Mouse (Mus musculus) limb, embryonic 12.5 days (tissue): ENCODE measurements around the gene Evi5l. TPM values are rescaled to one million over a fixed set of nuclear protein-coding genes. Genes with fewer than 3 reads are reported as not detected.
A peak's percentile ranks its signal among the peaks of the same experiment; 100 is the strongest.

ENCODE experiments used
- ATAC-seq: fragments of 200-750 bp; cut with Nextera tagmentation; 2 replicates; pipeline ENCODE4 v1.8.0; 2017; ENCODE audit warnings: low read depth, moderate TSS enrichment; ENCODE audit not compliant: insufficient number of reproducible peaks, insufficient read depth, low FRiP score, low TSS enrichment
- H3K27ac ChIP-seq: fragments of 300-500 bp; sonication (generic); 2 replicates; pipeline ENCODE4 v1.5.1; 2016; ENCODE audit warnings: mild to moderate bottlenecking, moderate library complexity
- H3K27me3 ChIP-seq: fragments of 300-500 bp; sonication (generic); 2 replicates; pipeline ENCODE4 v1.6.1; 2016; ENCODE audit warnings: mild to moderate bottlenecking, moderate library complexity
- H3K36me3 ChIP-seq: fragments of 300-500 bp; sonication (generic); 2 replicates; pipeline ENCODE4 v1.6.1; 2016; ENCODE audit warnings: mild to moderate bottlenecking, moderate library complexity
- H3K4me1 ChIP-seq: fragments of 300-500 bp; sonication (generic); replicated peaks from 2 replicates; pipeline ENCODE4 v1.6.1; 2016
- H3K4me2 ChIP-seq: fragments of 300-500 bp; sonication (generic); 2 replicates; pipeline ENCODE4 v1.6.1; 2016; ENCODE audit warnings: mild to moderate bottlenecking, moderate library complexity
- H3K4me3 ChIP-seq: fragments of 300-500 bp; sonication (generic); replicated peaks from 2 replicates; pipeline ENCODE4 v1.5.1; 2016; ENCODE audit warnings: mild to moderate bottlenecking
- H3K9ac ChIP-seq: fragments of 300-500 bp; sonication (generic); replicated peaks from 2 replicates; pipeline ENCODE4 v1.6.1; 2016; ENCODE audit warnings: mild to moderate bottlenecking, moderate library complexity
- H3K9me3 ChIP-seq: fragments of 300-500 bp; sonication (generic); 2 replicates; pipeline ENCODE4 v1.6.1; 2016; ENCODE audit warnings: mild to moderate bottlenecking, moderate library complexity
- WGBS: fragments of 180-500 bp; shearing (Covaris S2); methylation state at CpG from one replicate; pipeline ENCODE4 v1.1.7; 2016; 5-methylcytosine and 5-hydroxymethylcytosine counted together
- polyA plus RNA-seq: library from polyadenylated mRNA; unstranded; fragments of >200 nt; fragmentation: Nextera tagmentation; extraction: Ambion mirVana; gene quantifications from 2 replicates; pipeline ENCODE4 v1.2.1, GENCODE M21; 2016

The Evi5l gene
- polyA plus RNA-seq, 1 experiment from 2014 or later = 29.4 TPM

DNA sequence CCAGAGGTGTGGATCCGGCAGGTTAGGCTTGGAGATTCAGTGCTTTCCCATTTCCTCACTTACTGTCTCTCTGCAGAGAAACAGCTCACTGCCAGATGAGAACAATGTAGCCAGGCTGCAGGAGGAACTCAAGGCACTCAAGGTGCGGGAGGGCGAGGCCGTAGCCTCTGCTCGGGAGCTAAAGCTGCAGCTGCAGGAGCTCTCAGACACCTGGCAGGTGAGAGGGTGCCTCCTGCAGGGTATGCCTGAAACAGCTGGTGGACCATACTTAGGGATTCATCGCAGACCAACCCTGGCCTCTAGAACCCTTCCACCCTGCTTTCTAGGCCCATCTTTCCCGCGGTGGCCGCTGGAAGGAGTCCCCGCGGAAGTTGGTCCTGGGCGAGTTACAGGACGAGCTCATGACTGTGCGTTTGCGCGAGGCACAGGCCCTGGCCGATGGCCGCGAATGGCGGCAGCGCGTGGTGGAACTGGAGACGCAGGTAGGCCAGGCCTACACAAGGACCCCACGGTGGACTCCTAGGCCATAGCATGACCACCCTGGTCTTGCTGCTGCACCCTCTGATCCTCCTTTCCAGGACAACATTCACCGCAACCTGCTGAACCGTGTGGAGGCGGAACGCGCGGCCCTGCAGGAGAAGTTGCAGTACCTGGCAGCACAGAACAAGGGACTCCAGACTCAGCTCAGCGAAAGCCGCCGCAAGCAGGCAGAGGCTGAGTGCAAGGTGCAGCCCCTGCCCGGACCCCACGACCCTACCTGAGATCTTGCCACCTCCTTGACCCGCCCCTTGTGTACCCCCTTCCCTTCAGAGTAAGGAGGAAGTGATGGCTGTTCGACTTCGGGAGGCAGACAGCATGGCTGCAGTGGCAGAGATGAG is 39.1 kb downstream of the Evi5l start:
- peaks cover 59% of the 10 kb centered on the region for H3K27me3 ChIP-seq
- 8% methylated on average over 38 of the region's 38 CpGs for WGBS
- ATAC-seq = peak; percentile 7; the same call in 1 of the 2 replicates
- peaks cover 12% of the 10 kb centered on the region for H3K4me1 ChIP-seq
- peaks cover 18% of the 10 kb centered on the region; the same call in 1 of the 2 replicates for H3K36me3 ChIP-seq
- no peak overlapping the region for H3K27ac ChIP-seq
- H3K9ac ChIP-seq = peak overlapping the region; percentile 47; the same call in 1 of the 2 replicates
- H3K9me3 ChIP-seq = 0 out of 2 replicates have a peak, but pooled peaks cover 5% of the 10 kb centered on the region
- H3K4me3 ChIP-seq = peak overlapping the region; percentile 22
- peak overlapping the region; percentile 34 for H3K4me2 ChIP-seq

DNA sequence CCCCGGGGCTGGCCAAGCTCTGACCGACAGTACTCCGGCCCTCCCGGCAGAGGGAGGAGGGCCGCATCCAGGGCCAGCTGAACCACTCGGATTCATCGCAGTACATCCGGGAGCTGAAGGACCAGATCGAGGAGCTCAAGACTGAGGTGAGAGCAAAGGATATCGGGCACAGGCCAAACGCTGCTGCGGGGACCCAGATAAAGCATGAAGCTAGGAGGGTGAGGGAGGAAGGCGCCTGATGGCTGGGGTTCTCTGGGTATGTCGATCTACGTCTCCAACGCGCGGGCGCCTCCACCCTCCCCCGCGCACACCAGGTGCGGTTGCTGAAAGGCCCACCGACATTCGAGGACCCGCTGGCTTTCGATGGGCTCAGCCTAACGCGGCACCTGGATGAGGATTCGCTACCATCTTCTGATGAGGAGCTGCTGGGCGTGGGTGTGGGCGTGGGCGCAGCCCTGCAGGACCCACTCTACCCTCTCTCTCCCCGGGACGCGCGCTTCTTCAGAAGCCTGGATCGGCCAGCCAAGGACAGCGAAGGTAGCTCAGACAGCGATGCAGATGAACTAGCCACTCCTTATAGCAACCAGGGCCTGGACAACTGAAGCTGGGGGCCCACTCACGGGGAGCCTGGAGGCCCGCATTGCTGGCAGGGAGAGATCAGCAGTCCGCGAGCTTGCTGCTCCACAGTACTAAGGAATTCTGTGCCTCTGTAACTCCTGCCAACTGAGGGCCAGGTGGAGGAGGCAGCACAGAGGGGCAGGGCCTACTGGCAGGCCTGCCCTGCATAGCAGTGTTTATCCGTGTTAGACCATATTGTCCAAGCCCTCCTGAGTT is 40.0 kb downstream of the Evi5l start:
- peak overlapping the region; percentile 47; the same call in 1 of the 2 replicates for H3K9ac ChIP-seq
- peaks cover 12% of the 10 kb centered on the region for H3K4me1 ChIP-seq
- peak overlapping the region; percentile 22 for H3K4me3 ChIP-seq
- H3K4me2 ChIP-seq = peak overlapping the region; percentile 34
- 0 out of 2 replicates have a peak, but pooled peaks cover 5% of the 10 kb centered on the region for H3K9me3 ChIP-seq
- H3K27me3 ChIP-seq = peaks cover 64% of the 10 kb centered on the region
- WGBS = 8% methylated on average over 44 of the region's 44 CpGs
- ATAC-seq = peak; percentile 21; the same call in 1 of the 2 replicates
- H3K36me3 ChIP-seq = peaks cover 18% of the 10 kb centered on the region; the same call in 1 of the 2 replicates
- H3K27ac ChIP-seq = no peak overlapping the region

DNA sequence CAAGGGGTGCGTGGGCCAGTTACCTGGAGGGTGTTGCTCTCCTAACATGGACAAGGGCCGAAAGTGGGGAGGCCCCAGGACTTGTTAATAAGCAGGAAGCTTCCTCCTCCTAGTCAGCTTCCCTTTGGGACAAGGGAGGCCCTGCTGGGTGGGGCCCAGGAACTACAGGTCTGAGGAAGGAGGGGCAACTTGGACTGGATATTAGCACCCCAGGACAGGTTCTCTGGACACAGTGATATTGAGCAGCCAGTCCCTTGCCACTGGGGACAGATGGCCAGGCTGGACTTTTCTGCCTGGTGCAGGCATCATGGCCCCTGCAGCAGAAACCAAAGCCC is 40.6 kb downstream of the Evi5l start:
- no peak overlapping the region for H3K4me2 ChIP-seq
- no peak overlapping the region for H3K4me3 ChIP-seq
- ATAC-seq = no peak
- 0 out of 2 replicates have a peak, but pooled peaks cover 5% of the 10 kb centered on the region for H3K9me3 ChIP-seq
- WGBS = 41% methylated on average over 2 of the region's 2 CpGs
- peaks cover 12% of the 10 kb centered on the region for H3K4me1 ChIP-seq
- no peak overlapping the region for H3K27ac ChIP-seq
- no peak overlapping the region for H3K9ac ChIP-seq
- peaks cover 18% of the 10 kb centered on the region; the same call in 1 of the 2 replicates for H3K36me3 ChIP-seq
- peaks cover 65% of the 10 kb centered on the region for H3K27me3 ChIP-seq

DNA sequence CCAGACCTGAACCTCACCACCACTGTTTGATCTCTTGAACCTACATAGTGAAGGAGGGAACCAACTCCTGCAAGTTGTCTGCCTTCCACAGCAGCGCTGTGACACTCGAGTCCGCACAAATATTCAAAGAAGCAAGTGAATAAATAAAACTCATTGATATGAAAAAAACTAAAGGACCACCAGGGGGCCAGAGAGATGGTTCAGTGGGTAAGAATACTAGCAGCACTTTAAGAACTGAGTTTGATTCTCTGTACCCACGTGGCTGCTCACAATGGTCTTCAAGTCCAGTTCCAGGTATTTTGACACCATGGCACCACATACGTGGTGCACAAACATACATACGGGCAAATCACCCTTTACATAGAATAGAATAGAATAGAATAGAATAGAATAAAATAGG is 44.7 kb downstream of the Evi5l start:
- ATAC-seq = no peak
- peaks cover 33% of the 10 kb centered on the region for H3K4me1 ChIP-seq
- no peak overlapping the region for H3K4me3 ChIP-seq
- WGBS = 85% methylated on average over 6 of the region's 6 CpGs
- H3K9ac ChIP-seq = no peak overlapping the region
- peaks cover 74% of the 10 kb centered on the region for H3K27me3 ChIP-seq
- 0 out of 2 replicates have a peak, but pooled peaks cover 5% of the 10 kb centered on the region for H3K9me3 ChIP-seq
- H3K4me2 ChIP-seq = no peak overlapping the region
- no peak overlapping the region for H3K27ac ChIP-seq
- 0 out of 2 replicates have a peak, but pooled peaks cover 9% of the 10 kb centered on the region for H3K36me3 ChIP-seq

DNA sequence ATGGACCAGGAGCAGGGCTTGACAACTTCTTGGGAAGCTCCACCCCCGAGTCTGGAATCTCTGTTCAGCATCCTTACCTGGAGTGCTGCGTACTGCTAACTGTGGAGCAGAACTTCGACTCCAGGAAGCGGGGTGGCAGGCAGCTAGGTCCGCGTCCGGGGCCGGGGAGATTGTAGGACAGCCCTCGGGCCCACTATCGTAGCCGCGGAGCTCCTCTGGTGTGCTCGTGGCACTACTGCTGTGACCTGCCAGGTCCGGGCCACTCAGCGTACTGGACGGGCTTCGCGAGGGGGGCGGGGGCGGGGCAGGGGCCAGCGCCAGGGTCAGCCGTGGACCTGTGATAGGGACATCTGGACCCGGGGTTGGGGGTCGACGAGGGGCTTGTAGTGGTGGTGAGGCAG is 46.4 kb downstream of the Evi5l start:
- ATAC-seq = peak; percentile 21
- peaks cover 74% of the 10 kb centered on the region for H3K27me3 ChIP-seq
- 0 out of 2 replicates have a peak, but pooled peaks cover 5% of the 10 kb centered on the region for H3K9me3 ChIP-seq

DNA sequence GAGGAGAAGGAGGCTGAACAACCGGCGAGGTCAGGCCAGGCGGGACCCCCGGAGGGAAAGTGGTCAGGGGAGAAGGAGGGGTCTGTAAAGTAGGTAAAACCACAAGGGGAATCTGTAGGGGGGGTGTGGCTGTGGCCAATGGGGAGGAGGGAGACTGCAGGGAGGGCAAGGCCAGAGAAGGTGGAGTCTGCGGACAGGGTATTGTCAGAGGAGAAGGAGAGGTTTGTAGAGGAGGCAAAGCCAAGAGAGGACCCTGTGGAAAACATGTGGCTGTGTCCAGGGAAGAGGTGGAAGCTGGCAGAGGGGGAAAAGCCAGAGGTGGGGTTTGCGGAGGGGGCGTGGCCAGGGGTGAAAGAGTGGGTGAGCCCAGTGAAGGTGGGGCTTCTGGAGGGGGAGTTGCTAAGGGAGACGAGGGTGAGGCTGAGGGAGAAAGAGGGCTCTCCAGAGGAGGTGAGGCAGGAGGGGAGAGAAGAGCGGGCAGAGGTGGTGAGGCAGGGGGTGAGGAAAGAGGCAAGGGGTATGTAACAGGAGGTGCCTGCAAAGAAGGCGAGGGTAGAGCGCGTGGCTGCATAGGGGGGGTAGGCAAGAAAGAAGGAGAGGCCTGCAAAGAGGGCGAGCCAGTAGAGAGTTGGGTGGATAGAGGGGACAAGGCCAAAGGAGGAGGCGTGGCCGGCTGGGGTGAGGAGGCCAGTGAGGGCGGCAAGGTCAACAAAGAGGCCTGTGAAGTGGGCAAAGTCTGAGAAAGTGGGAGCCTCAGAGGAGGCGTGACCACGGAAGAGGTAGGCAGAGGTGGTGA is 47.0 kb downstream of the Evi5l start:
- Histone ChIP-seq H3K9ac (peak overlapping the region; percentile 57), H3K36me3 (0 out of 2 replicates have a peak, but pooled peaks cover 9% of the 10 kb centered on the region), H3K4me2 (peak overlapping the region; percentile 91), H3K4me3 (peak overlapping the region; percentile 46), H3K27me3 (peaks cover 74% of the 10 kb centered on the region), H3K9me3 (0 out of 2 replicates have a peak, but pooled peaks cover 5% of the 10 kb centered on the region), H3K4me1 (peaks cover 38% of the 10 kb centered on the region), H3K27ac (no peak overlapping the region)
- under 1% methylated on average over 18 of the region's 18 CpGs for WGBS
- ATAC-seq = peak; percentile 71

More for the DNA sequence above, 46.4 kb downstream of the Evi5l start:
- Histone ChIP-seq H3K27ac (no peak overlapping the region), H3K4me3 (peak overlapping the region; percentile 46), H3K9ac (peak overlapping the region; percentile 57; the same call in 1 of the 2 replicates), H3K4me2 (peak overlapping the region; percentile 91), H3K36me3 (0 out of 2 replicates have a peak, but pooled peaks cover 9% of the 10 kb centered on the region), H3K4me1 (peaks cover 38% of the 10 kb centered on the region)
- WGBS = under 1% methylated on average over 25 of the region's 25 CpGs

DNA sequence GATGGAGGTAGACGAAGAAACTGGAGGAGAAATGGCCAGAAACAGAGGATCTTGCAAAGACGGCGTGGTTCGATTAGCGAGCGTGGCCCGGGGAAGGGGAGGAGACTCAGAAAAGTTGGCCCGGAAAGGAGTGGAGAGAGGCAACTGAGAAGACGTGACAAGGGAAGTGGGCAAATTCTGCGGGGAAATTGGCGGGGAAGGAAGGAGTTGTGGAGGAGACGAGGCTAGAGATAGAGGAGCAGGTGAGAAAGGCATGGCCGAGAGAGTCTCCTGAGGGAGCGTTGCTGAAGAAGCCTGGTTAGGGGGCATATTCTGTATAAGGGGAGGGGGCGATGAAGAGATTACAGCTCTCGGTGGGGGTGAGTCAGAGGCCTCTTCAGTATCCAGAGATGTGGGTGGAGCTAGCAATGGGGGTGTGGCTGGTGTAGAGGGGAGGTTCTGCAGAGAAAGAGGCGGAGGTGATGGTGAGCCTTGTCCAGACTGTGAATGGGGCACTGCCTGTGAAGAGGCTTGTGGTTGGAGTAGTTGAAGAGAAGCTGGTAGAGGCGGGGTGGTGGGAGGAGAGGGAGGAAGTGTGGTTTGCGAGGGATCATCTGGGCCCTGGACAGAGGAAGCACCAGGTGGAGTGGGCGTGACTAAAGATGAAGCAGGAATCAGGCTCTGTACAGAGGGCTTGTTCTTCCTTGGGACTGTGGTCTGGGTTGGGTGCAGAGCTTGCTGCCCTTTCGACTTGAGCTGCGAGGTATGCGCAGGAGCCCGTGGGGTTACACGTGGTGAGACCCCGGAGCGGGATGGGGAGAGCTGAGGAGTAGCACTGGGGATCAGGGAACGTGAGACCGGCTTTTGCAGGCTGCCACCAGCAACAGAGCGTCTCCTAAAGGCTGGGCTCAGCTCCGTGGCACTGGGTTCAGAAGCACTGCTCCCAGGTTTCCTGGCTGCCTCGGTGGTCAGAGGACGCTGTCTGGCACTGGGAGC is 47.9 kb downstream of the Evi5l start:
- Histone ChIP-seq H3K4me1 (peaks cover 38% of the 10 kb centered on the region), H3K9ac (peak overlapping the region; percentile 44; the same call in 1 of the 2 replicates), H3K9me3 (0 out of 2 replicates have a peak, but pooled peaks cover 2% of the 10 kb centered on the region), H3K36me3 (0 out of 2 replicates have a peak, but pooled peaks cover 9% of the 10 kb centered on the region), H3K4me2 (peak overlapping the region; percentile 91), H3K27ac (no peak overlapping the region), H3K27me3 (peaks cover 72% of the 10 kb centered on the region), H3K4me3 (peak overlapping the region; percentile 46)
- peak; percentile 34; the same call in 1 of the 2 replicates for ATAC-seq
- 8% methylated on average over 33 of the region's 33 CpGs for WGBS

DNA sequence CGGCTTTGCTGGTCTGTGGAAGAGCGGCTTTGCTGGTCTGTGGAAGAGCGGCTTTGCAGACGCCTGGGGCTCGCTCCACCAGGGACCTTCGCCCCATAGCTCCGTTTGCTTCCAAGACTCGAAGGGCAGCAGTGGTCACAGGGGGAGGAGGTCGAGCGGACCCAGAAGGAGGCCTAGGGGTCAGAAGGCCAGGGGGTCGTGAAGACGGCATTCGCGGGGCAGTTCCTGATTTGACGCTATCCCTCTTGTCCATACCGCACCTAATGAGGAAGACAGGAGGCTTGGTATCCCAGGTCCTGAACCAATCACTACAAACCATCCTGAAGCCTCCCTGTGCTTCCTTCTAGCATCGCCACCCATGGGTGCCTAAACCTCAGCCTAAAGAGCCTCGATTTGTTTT is 49.9 kb downstream of the Evi5l start:
- H3K9ac ChIP-seq = peak overlapping the region; percentile 64; the same call in 1 of the 2 replicates

DNA sequence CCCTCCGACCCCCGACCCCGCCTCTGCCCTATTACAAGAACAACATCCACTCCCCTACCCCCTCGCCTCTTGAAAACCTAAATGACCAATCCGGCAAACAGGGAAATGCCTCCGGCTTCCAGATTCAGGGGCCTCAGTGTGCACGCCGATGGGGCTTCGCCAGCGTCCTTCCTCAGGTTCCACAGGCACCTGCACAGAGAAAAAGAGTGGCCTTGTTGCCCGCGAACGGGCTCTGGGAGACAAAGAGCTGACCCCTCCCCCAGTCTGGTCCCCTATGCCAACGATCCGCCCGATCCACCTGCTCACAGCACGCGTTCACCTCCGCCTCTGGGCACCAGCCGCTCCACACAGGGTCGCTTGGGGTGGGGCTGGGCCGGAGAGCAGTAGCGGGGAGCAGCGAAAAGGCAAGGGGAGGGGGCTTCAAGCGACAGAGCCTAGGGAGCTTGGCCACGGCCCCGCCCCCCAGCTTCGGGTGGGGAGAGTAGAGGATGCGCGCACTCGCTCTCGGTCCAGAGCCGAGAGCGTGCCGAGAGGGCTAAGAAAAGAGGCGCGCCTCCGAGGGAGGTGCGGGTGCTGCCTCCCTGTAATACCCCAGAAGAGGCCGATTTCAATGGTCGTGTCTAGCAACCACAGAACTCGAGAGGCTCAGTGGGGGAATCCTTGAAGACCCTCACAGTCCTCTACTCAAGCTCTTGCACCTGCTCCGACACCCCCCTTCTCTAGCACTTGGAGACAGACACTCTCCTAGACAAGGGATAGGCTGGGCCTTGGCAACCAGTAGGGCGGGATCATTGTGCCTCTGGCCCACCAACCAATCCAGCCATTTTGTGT is 50.6 kb downstream of the Evi5l start, which contains the start of gene Prr36:
Gene Prr36, minus strand, starts transcription at position 669 of the 831 bp plus-strand sequence.
- H3K36me3 ChIP-seq = no peaks in the 10 kb centered on the region
- H3K4me3 ChIP-seq = peak within 1 kb of the TSS; percentile 53
- H3K27me3 ChIP-seq = peaks cover 67% of the 10 kb centered on the region
- H3K27ac ChIP-seq = no peak within 1 kb of the TSS
- peak within 1 kb of the TSS; percentile 91 for H3K4me2 ChIP-seq
- ATAC-seq = peak; percentile 14; the same call in 1 of the 2 replicates
- no peaks in the 10 kb centered on the region for H3K9me3 ChIP-seq
- H3K4me1 ChIP-seq = peaks cover 38% of the 10 kb centered on the region
- peak within 1 kb of the TSS; percentile 64 for H3K9ac ChIP-seq
- WGBS = 1% methylated on average over 44 of the region's 44 CpGs

More for the DNA sequence above, 49.9 kb downstream of the Evi5l start:
- peak overlapping the region; percentile 53 for H3K4me3 ChIP-seq
- ATAC-seq = no peak
- no peaks in the 10 kb centered on the region for H3K36me3 ChIP-seq
- H3K4me2 ChIP-seq = peak overlapping the region; percentile 91
- WGBS = 6% methylated on average over 18 of the region's 18 CpGs
- no peak overlapping the region for H3K27ac ChIP-seq
- no peaks in the 10 kb centered on the region for H3K9me3 ChIP-seq
- H3K4me1 ChIP-seq = peaks cover 38% of the 10 kb centered on the region
- peaks cover 69% of the 10 kb centered on the region for H3K27me3 ChIP-seq
